Mouse (Mus musculus) lung, postnatal 0 days (tissue): ENCODE results near the gene Ppp2r3d.

Source experiments
- CTCF ChIP-seq: IDR thresholded peaks from 2 replicates; pipeline ENCODE4 v1.5.1; 2016; ENCODE audit warnings: antibody characterized with exemption, mild to moderate bottlenecking
- EP300 ChIP-seq: IDR thresholded peaks from 2 replicates; pipeline ENCODE4 v1.6.1; 2016; ENCODE audit warnings: antibody characterized with exemption, mild to moderate bottlenecking, control low read depth

DNA sequence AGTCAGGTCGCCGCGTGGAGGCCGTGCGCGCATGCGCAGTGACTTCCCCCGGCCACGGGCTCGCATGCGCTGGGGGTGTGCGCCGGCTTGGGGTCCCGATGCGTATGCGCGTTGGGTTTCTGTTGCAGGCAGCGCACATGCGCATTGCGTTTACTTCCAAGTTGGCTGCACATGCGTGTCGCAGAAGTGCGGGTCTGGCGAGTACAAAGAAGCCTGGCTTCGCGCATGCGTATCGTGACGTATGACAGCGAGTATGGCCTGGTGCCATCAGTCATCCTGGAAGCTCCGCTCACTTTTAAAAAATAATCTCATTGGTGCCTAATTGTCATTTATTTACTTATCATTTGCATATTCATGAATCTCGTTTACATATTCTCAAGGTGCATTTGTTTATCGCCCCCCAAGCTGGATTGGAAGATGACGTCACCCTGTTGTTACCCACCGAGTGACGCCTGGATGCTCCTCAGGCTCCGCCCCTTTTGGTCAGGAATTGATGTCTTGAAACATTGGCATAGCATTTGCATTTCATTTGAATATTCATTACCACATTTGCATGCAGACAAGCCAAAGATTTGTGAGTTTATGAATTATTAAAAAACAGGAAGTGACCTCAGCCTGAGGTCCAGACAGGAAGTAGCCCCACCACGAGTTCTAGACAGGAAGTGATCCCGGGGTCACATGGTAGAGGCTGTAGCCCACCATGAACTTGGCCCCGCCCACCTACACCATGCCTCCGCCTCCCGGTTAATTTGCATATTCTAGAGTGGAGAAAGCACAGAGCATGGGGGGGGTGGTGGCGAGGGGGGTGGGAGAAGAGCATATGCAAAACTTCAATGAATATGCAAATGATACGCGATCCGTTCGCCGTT, 51.9 kb downstream of the Ppp2r3d start:
- TF ChIP-seq EP300 (peak; percentile 87), CTCF (no peak)
